Mouse (Mus musculus) bone marrow, adult 2 months (tissue): ENCODE measurements around the gene Mrps12. TPM values are rescaled to one million over a fixed set of nuclear protein-coding genes. Genes with fewer than 3 reads are reported as not detected.
A peak's percentile ranks its signal among the peaks of the same experiment; 100 is the strongest.

ENCODE experiments used
- H3K27ac ChIP-seq: fragments of 200-500 bp; 2 replicates; pipeline ENCODE4 v1.5.1; 2012; ENCODE audit warnings: low read depth, mild to moderate bottlenecking, control low read depth, inconsistent platforms, low read length; ENCODE audit not compliant: control insufficient read depth, poor library complexity, insufficient read depth
- H3K4me1 ChIP-seq: fragments of 200-500 bp; 2 replicates; pipeline ENCODE4 v1.6.1; 2011; ENCODE audit warnings: low read length; ENCODE audit not compliant: control insufficient read depth, insufficient read depth
- H3K4me3 ChIP-seq: fragments of 200-500 bp; replicated peaks from 2 replicates; pipeline ENCODE3; 2011; ENCODE audit warnings: mild to moderate bottlenecking, low read depth, low read length, control low read depth; ENCODE audit not compliant: control insufficient read depth
- CTCF ChIP-seq: fragments of 200-500 bp; IDR thresholded peaks from 2 replicates; pipeline ENCODE4 v1.5.1; 2011; ENCODE audit warnings: low read length, control low read depth; ENCODE audit not compliant: control insufficient read depth, insufficient read depth
- POLR2A ChIP-seq: fragments of 200-500 bp; IDR thresholded peaks from 2 replicates; pipeline ENCODE4 v1.6.1; 2011; ENCODE audit warnings: low read depth, mild to moderate bottlenecking, control low read depth, low read length, borderline replicate concordance; ENCODE audit not compliant: control insufficient read depth
- WGBS: fragments of 180-500 bp; shearing (Covaris S2); methylation state at CpG from one replicate; pipeline ENCODE4 v1.1.7; 2018; 5-methylcytosine and 5-hydroxymethylcytosine counted together
- polyA plus RNA-seq: library from polyadenylated mRNA; stranded (reverse); fragments of >200 nt; gene quantifications from 2 replicates; pipeline ENCODE4 v1.2.4, GENCODE M21; 2011; ENCODE audit warnings: low replicate concordance; ENCODE audit not compliant: missing spikeins, insufficient read depth, insufficient read length

Mrps12 gene
- polyA plus RNA-seq, 1 experiment, result 85.1 TPM

- no peak overlapping the region for H3K27ac ChIP-seq
- no peaks in the 10 kb centered on the region for H3K4me1 ChIP-seq
- H3K4me3 ChIP-seq, result no peak overlapping the region
- no peak for TF ChIP-seq CTCF
- no peak for TF ChIP-seq POLR2A
- 92% methylated on average over 7 of the region's 7 CpGs for WGBS
These were observed 8.3 kb upstream of the Mrps12 start for GRCm38 (mm10) chr7:28749935-28750334.

- no peaks in the 10 kb centered on the region; the same call in 1 of the 2 replicates for H3K4me1 ChIP-seq
- under 1% methylated on average over 13 of the region's 13 CpGs for WGBS
- H3K27ac ChIP-seq, result peak overlapping the region; percentile 20; the same call in 1 of the 2 replicates
- TF ChIP-seq CTCF (no peak), POLR2A (no peak)
- H3K4me3 ChIP-seq, result peak overlapping the region; percentile 97
These were observed 282 bp downstream of the Mrps12 start for GRCm38 (mm10) chr7:28741368-28741708.

- peak overlapping the region; percentile 97 for H3K4me3 ChIP-seq
- WGBS, result 33% methylated on average over 9 of the region's 9 CpGs
- no peak for TF ChIP-seq POLR2A
- no peak for TF ChIP-seq CTCF
- H3K4me1 ChIP-seq, result no peaks in the 10 kb centered on the region; the same call in 1 of the 2 replicates
- H3K27ac ChIP-seq, result no peak overlapping the region
These were observed 671 bp downstream of the Mrps12 start for GRCm38 (mm10) chr7:28740949-28741348.

GRCm38 (mm10) chr7:28739829-28740228 is 1.8 kb downstream of the Mrps12 start:
- 91% methylated on average over 21 of the region's 21 CpGs for WGBS
- Histone ChIP-seq H3K4me3 (no peak overlapping the region), H3K27ac (no peak overlapping the region), H3K4me1 (no peaks in the 10 kb centered on the region; the same call in 1 of the 2 replicates)
- TF ChIP-seq POLR2A (no peak), CTCF (no peak)

GRCm38 (mm10) chr7:28735701-28736100 is 5.9 kb downstream of the Mrps12 start:
- WGBS, result 79% methylated on average over 6 of the region's 6 CpGs
- no peak for TF ChIP-seq POLR2A
- no peak for TF ChIP-seq CTCF
- Histone ChIP-seq H3K4me1 (no peaks in the 10 kb centered on the region; the same call in 1 of the 2 replicates), H3K27ac (no peak overlapping the region), H3K4me3 (no peak overlapping the region)

GRCm38 (mm10) chr7:28733211-28733610 is 8.4 kb downstream of the Mrps12 start:
- Histone ChIP-seq H3K27ac (no peak overlapping the region), H3K4me3 (peak overlapping the region; percentile 27), H3K4me1 (no peaks in the 10 kb centered on the region; the same call in 1 of the 2 replicates)
- TF ChIP-seq POLR2A (no peak), CTCF (no peak)
- WGBS, result 34% methylated on average over 11 of the region's 11 CpGs

GRCm38 (mm10) chr7:28732341-28733142 is 9.1 kb downstream of the Mrps12 start:
- Histone ChIP-seq H3K4me1 (no peaks in the 10 kb centered on the region; the same call in 1 of the 2 replicates), H3K4me3 (peak overlapping the region; percentile 27), H3K27ac (no peak overlapping the region)
- no peak for TF ChIP-seq CTCF
- WGBS, result 24% methylated on average over 58 of the region's 58 CpGs

- H3K4me1 ChIP-seq, result no peaks in the 10 kb centered on the region; the same call in 1 of the 2 replicates
- no peak overlapping the region for H3K27ac ChIP-seq
- 76% methylated on average over 10 of the region's 10 CpGs for WGBS
- TF ChIP-seq CTCF, result no peak
- no peak for TF ChIP-seq POLR2A
- no peak overlapping the region for H3K4me3 ChIP-seq
These were observed 13.8 kb downstream of the Mrps12 start for GRCm38 (mm10) chr7:28727649-28728340.
